Mouse (Mus musculus) neural tube, embryonic 12.5 days (tissue): ENCODE measurements around the gene Msmb. TPM values are rescaled to one million over a fixed set of nuclear protein-coding genes. Genes with fewer than 3 reads are reported as not detected.
"Not testable (repeated sequence)": the region's sequence is repeated elsewhere in the genome, so short reads cannot be mapped to it uniquely, and the experiment has no call there.

Experiments used
- ATAC-seq: fragments of 200-750 bp; cut with Nextera tagmentation; 2 replicates; pipeline ENCODE4 v1.8.0; 2017; ENCODE audit warnings: low read depth, mild to moderate bottlenecking, moderate TSS enrichment, moderate library complexity; ENCODE audit not compliant: low FRiP score
- H3K27ac ChIP-seq: fragments of 300-500 bp; sonication (generic); 2 replicates; pipeline ENCODE4 v1.5.1; 2016
- H3K27me3 ChIP-seq: fragments of 300-500 bp; sonication (generic); replicated peaks from 2 replicates; pipeline ENCODE4 v1.6.1; 2016; ENCODE audit warnings: mild to moderate bottlenecking
- H3K36me3 ChIP-seq: fragments of 300-500 bp; sonication (generic); 2 replicates; pipeline ENCODE4 v1.6.1; 2016; ENCODE audit warnings: mild to moderate bottlenecking
- H3K4me1 ChIP-seq: fragments of 300-500 bp; sonication (generic); 2 replicates; pipeline ENCODE4 v1.6.1; 2016
- H3K4me2 ChIP-seq: fragments of 300-500 bp; sonication (generic); replicated peaks from 2 replicates; pipeline ENCODE4 v1.6.1; 2016; ENCODE audit warnings: mild to moderate bottlenecking
- H3K4me3 ChIP-seq: fragments of 300-500 bp; sonication (generic); 2 replicates; pipeline ENCODE4 v1.5.1; 2016
- H3K9ac ChIP-seq: fragments of 300-500 bp; sonication (generic); 2 replicates; pipeline ENCODE4 v1.6.1; 2016; ENCODE audit warnings: mild to moderate bottlenecking
- H3K9me3 ChIP-seq: fragments of 300-500 bp; sonication (generic); 2 replicates; pipeline ENCODE4 v1.6.1; 2016; ENCODE audit warnings: mild to moderate bottlenecking
- WGBS: fragments of 180-500 bp; shearing (Covaris S2); methylation state at CpG from one replicate; pipeline ENCODE4 v1.1.7; 2016; 5-methylcytosine and 5-hydroxymethylcytosine counted together
- polyA plus RNA-seq: library from polyadenylated mRNA; unstranded; fragments of >200 nt; fragmentation: Nextera tagmentation; extraction: Ambion mirVana; gene quantifications from 2 replicates; pipeline ENCODE4 v1.2.1, GENCODE M21; 2016

Gene Msmb
- polyA plus RNA-seq: not detected in 2 replicates

DNA sequence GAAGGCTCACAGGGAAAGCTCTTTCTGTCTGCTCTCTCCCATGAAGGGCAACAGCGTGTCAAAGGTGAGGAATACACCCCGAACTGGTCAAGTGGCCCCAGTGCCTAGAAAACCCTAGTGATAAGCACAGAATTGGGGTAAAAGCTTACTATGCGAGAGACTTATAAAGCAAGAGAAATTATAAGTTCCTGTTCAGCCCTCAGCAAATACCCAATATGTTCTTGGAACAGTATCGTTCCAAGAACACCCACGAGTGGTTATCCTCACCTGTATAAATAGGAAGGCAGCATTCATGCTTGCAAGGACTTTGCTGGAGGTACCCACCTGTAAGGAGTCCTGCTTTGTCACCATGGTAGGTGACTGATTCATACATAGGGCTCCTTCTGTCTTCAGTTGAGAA is at the start of gene Msmb:
Msmb (plus strand) TSS at position 301 of the 400 bp plus-strand sequence.
- WGBS: 88% methylated on average over 5 of the region's 5 CpGs
- no peak within 1 kb of the TSS for H3K4me3 ChIP-seq

DNA sequence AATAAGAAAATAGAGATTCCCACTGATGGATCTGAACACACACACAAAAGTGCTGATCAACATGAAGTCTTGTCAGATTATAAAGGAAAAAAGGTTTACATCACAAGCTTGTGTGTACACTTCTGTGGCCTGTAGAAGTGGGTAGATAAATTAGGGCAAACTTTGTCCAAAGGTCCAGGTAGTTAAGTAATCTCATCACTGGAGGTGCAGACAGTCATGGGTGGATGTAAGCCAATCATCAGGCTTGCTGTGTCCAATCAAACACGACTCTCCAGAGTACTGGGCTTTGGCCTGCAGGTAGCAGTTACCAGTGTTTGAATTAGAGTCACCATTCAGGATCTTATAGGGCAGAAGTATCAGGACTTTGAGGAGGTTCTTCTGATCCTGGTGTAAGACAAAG is 48.8 kb upstream of the Msmb start:
- no peaks in the 10 kb centered on the region for H3K9me3 ChIP-seq
- H3K4me2 ChIP-seq: no peak overlapping the region
- H3K36me3 ChIP-seq: peaks cover 51% of the 10 kb centered on the region
- no peak overlapping the region for H3K4me3 ChIP-seq
- no peaks in the 10 kb centered on the region for H3K27me3 ChIP-seq
- H3K9ac ChIP-seq: no peak overlapping the region
- WGBS: 71% methylated on average over 1 of the region's 1 CpGs
- H3K27ac ChIP-seq: no peak overlapping the region
- H3K4me1 ChIP-seq: no peaks in the 10 kb centered on the region
- no peak for ATAC-seq

More for the DNA sequence above, at the start of gene Msmb:
- H3K4me1 ChIP-seq: no peaks in the 10 kb centered on the region
- no peaks in the 10 kb centered on the region for H3K27me3 ChIP-seq
- H3K4me2 ChIP-seq: no peak within 1 kb of the TSS
- no peak within 1 kb of the TSS for H3K27ac ChIP-seq
- no peaks in the 10 kb centered on the region for H3K9me3 ChIP-seq
- no peak within 1 kb of the TSS for H3K9ac ChIP-seq
- H3K36me3 ChIP-seq: no peaks in the 10 kb centered on the region
- no peak for ATAC-seq

DNA sequence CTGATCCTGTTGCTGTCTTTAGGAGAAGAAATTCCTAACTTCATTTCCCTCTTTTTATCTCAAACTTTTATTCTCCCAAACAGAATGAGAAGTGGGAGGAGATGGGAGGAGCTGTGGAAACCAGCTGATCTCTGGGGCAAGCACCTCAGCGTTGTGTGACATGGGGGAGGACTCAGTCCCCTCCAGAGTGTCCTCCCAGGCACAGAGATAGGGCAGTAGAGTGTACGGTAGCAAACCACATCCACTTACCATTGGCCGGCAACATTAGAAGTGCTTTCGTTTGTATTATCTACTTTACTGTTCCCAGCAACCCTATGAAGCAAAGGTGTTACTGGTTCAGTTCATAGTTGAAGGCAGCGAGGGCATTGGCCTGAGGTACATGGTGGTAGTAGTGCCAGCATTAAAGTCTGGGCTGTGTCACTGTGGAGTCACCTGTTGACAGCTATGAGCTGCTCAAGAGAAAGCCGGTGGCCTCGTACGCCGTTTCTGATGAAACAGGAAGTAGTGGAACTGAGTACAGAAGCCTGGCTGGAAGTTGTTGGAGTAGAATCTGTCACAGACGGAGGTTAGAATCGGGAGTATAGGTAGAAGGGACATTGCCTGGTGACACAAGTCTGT is 48.2 kb upstream of the Msmb start:
- peaks cover 56% of the 10 kb centered on the region for H3K36me3 ChIP-seq
- no peaks in the 10 kb centered on the region for H3K4me1 ChIP-seq
- H3K4me2 ChIP-seq: no peak overlapping the region
- no peak overlapping the region for H3K4me3 ChIP-seq
- H3K9ac ChIP-seq: no peak overlapping the region
- H3K9me3 ChIP-seq: no peaks in the 10 kb centered on the region
- 93% methylated on average over 11 of the region's 11 CpGs for WGBS
- H3K27me3 ChIP-seq: no peaks in the 10 kb centered on the region
- no peak for ATAC-seq
- no peak overlapping the region for H3K27ac ChIP-seq

DNA sequence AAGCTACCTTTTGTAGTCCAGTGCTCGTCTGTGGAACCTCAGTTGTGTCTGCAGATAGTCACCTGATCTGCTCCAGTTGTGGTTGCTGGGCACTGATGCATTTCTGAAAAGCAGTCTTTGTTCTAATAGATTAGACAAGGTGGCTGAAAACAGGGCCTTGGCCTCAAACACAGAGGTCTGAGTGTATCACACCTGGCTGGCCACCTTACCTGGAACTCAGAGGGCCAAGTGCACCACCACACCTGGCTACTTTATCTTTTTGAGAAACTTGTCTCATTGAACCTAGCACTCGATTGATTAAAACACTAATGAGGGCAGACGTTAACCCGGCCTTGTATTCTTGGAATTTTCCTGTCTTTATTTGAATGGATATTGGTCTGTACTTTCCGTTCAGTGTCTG is 46.2 kb upstream of the Msmb start:
- Histone ChIP-seq H3K9me3 (no peaks in the 10 kb centered on the region), H3K27ac (no peak overlapping the region), H3K4me3 (no peak overlapping the region), H3K27me3 (no peaks in the 10 kb centered on the region), H3K4me2 (no peak overlapping the region), H3K9ac (no peak overlapping the region), H3K36me3 (peaks cover 76% of the 10 kb centered on the region), H3K4me1 (no peaks in the 10 kb centered on the region)
- 89% methylated on average over 5 of the region's 5 CpGs for WGBS
- no peak for ATAC-seq

DNA sequence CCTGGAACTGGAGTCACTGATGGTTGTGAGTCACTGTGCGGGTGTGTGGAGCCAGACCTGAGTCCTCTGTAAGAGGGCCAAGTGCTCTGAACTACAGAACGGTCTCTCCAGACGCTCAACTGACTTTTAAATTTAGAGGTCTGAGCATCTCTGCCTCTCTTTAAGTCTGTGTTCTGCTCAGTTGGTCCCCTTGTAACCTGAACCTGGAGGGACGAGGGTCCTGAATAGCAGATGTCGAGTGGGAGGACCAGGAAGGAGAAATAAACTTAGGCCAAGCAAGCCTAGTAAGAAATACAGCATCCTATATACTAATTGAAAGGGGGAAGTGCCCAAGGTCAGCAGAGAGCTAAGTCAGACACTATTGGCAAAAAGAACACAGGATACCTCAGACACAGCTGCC is 45.1 kb upstream of the Msmb start:
- Histone ChIP-seq H3K4me1 (no peaks in the 10 kb centered on the region), H3K9ac (no peak overlapping the region), H3K4me3 (no peak overlapping the region), H3K4me2 (no peak overlapping the region), H3K27me3 (no peaks in the 10 kb centered on the region), H3K9me3 (no peaks in the 10 kb centered on the region), H3K36me3 (peaks cover 78% of the 10 kb centered on the region), H3K27ac (no peak overlapping the region)
- ATAC-seq: no peak
- WGBS: 90% methylated on average over 5 of the region's 5 CpGs

DNA sequence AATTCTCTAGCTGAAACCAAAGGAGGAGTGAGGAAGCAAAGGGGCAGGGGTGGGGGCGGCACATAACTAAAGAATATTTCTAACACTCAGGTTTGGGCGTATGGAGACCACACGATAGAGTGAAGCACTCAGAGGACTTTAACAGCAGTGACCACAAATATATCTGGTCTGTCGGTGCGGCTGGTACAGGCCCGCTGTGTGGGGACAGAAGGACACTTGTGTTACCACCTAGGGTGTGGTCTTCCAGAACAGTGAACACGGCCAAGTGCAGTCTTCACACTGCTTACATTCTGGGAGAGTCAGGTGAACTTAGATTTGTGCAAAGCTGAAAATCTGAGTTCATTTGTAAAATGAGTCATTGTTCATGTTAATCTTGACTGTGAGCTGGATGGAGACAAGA is 44.1 kb upstream of the Msmb start:
- 96% methylated on average over 7 of the region's 7 CpGs for WGBS
- no peak for ATAC-seq
- H3K27ac ChIP-seq: no peak overlapping the region
- peaks cover 75% of the 10 kb centered on the region for H3K36me3 ChIP-seq
- H3K9me3 ChIP-seq: no peaks in the 10 kb centered on the region
- H3K9ac ChIP-seq: no peak overlapping the region
- no peak overlapping the region for H3K4me2 ChIP-seq
- no peak overlapping the region for H3K4me3 ChIP-seq
- H3K27me3 ChIP-seq: no peaks in the 10 kb centered on the region
- no peaks in the 10 kb centered on the region for H3K4me1 ChIP-seq

DNA sequence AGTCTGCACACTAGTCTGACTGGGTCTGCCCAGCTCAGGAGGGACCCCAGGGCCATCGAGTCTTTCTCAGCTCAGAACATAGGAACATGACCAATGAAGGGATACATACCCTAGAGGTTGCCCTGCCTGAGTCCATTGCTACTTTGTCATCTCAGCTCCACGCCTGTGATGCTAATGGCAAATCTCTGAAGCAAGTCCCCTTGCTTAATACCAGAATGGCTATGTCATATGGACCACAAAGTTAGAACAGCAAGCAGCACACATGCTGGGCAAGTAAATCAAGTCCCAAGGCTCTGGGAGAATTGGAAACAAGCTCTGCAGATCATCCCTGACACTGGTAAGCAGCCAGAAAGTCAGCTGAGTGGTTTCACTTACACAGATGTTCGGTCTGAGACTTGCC is 42.9 kb upstream of the Msmb start:
- H3K4me1 ChIP-seq: no peaks in the 10 kb centered on the region
- no peak for ATAC-seq
- no peak overlapping the region for H3K4me3 ChIP-seq
- WGBS: 95% methylated on average over 3 of the region's 3 CpGs
- H3K36me3 ChIP-seq: peaks cover 66% of the 10 kb centered on the region
- H3K27ac ChIP-seq: no peak overlapping the region
- H3K4me2 ChIP-seq: no peak overlapping the region
- H3K27me3 ChIP-seq: no peaks in the 10 kb centered on the region
- H3K9me3 ChIP-seq: no peaks in the 10 kb centered on the region
- H3K9ac ChIP-seq: no peak overlapping the region

DNA sequence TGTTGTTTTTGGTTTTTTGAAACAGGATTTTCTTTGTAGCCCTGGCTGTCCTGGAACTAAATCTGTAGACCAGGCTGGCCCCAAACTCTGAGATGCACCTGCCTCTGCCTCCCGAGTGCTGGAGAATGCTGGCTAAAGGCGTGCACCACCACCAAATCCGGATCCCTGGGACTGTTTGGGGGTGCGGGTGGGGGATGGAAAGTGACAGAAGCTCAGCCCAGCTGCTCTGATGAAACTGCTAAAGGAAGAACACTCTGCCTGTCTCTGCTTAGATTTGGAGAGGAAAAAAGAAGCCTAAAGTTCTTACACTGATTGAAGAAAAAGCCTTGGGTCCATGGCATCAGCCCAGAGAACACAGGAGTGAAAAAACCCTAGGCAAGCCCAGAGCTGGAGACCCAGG is 38.3 kb upstream of the Msmb start:
- no peak overlapping the region for H3K4me3 ChIP-seq
- no peak for ATAC-seq
- no peak overlapping the region for H3K4me2 ChIP-seq
- H3K36me3 ChIP-seq: peaks cover 31% of the 10 kb centered on the region
- 86% methylated on average over 4 of the region's 4 CpGs for WGBS
- no peaks in the 10 kb centered on the region for H3K9me3 ChIP-seq
- no peak overlapping the region for H3K9ac ChIP-seq
- no peak overlapping the region for H3K27ac ChIP-seq
- no peaks in the 10 kb centered on the region for H3K27me3 ChIP-seq
- H3K4me1 ChIP-seq: no peaks in the 10 kb centered on the region

DNA sequence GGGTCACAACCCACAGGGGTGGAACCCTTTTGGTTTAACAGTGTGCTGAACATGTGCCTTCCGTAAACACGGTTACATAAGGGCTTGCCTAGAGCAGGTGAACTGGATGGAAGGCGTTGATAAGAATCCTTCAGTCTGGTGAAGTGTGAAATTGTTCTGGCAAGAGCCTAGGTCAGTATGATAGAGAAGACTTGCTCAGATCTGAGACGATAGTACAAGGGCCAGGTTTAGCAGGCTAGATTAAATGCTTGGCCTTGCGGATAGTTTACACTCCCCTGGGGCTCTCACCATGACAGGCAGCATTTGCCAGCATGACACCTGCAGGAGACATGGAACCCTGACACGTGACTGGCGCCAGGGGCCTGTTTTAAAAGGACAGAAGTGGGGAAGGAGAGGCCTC is 36.2 kb upstream of the Msmb start:
- Histone ChIP-seq H3K9ac (no peak overlapping the region), H3K9me3 (no peaks in the 10 kb centered on the region), H3K27ac (no peak overlapping the region), H3K4me2 (no peak overlapping the region), H3K36me3 (peaks cover 10% of the 10 kb centered on the region; the same call in 1 of the 2 replicates), H3K27me3 (no peaks in the 10 kb centered on the region), H3K4me3 (no peak overlapping the region), H3K4me1 (no peaks in the 10 kb centered on the region)
- ATAC-seq: no peak
- WGBS: 71% methylated on average over 7 of the region's 7 CpGs

DNA sequence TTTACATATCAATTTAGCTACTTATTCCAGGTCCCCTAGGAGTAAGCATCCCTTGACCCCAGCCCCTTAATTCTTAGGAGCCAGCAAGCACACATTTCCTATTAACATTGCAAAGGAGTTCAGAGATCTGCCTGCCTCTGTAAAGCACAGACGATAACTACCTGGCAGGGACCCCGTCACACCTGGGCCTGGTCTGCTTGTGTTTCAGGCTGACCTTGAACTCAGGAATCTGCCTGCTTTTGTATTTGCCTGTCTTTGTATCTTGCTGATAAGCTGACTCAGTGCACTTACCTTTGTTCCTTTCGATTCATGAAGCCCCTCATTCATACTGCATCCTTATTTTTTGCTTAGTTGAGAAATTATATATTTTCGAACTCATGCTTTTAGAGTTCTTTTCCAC is 34.9 kb upstream of the Msmb start:
- Histone ChIP-seq H3K9ac (no peak overlapping the region), H3K27ac (no peak overlapping the region), H3K4me2 (no peak overlapping the region), H3K4me3 (no peak overlapping the region), H3K9me3 (no peaks in the 10 kb centered on the region), H3K4me1 (no peaks in the 10 kb centered on the region), H3K27me3 (no peaks in the 10 kb centered on the region), H3K36me3 (peaks cover 7% of the 10 kb centered on the region; the same call in 1 of the 2 replicates)
- 95% methylated on average over 4 of the region's 4 CpGs for WGBS
- no peak for ATAC-seq

DNA sequence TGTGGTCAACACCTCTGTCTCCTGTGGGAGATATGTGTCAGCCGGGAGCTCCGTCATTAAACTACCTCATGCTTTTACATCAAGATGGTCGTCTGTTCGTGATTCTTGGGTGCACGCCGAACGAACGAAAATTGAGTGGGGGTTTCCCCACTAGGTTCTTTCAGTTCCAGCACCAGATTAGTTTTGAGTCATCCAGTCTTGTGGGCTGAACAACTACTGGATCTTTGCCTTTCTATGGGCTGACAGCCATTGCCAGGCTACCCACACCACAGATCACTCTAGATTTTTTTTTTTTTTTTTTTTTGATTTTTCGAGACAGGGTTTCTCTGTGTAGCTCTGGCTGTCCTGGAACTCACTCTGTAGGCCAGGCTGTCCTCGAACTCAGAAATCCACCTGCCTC is 29.7 kb upstream of the Msmb start:
- H3K36me3 ChIP-seq, ATAC-seq, H3K4me3 ChIP-seq, H3K9ac ChIP-seq, H3K27me3 ChIP-seq, H3K27ac ChIP-seq, H3K4me2 ChIP-seq, H3K4me1 ChIP-seq, H3K9me3 ChIP-seq: not testable (repeated sequence)
- 92% methylated on average over 10 of the region's 10 CpGs for WGBS

DNA sequence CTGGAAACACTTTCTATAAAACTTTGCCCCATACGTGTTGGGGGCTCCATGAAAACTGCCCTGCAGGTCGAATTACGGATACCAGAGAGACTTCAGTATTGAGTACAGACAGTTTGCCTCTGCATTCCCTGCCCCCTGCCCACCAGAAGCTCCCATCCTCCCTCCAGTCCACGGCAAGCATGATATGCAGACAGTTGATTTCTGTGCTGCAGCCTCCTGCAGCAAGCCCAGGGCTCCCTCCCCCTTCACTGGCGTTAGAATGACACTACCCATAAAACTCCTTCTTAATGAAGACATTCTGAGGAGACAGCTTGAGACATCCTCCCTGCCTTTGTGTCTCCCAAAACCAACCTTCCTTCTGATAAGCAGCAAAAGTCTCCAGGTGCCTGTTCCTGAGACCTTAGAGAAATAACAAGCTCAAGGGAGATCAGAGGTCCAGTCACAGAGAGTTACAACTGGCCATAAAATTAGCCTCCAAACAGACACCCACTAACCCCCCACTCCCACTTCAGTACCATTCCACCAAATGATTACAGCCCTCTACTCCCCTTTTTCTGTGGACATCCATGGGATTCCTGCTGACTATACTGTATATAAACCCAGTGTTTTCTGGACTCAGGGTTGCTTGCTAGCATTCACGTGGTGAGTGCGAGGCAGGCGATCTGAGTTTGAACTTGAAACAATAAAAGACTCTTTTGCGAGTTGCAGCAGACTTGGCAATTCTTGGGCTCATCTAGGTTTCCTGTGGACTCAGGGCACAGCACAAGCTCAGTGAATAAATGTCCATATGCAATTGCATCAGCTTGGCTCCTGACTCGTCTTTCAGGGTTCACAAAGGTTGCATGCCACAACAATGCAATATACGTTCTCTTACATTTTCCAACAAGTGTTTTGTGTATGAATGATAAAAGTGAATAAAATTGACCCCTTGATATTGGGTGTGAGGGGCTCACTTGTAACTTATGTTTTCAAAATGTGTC is 20.6 kb upstream of the Msmb start:
- no peak overlapping the region for H3K27ac ChIP-seq
- H3K4me3 ChIP-seq: no peak overlapping the region
- WGBS: 64% methylated on average over 11 of the region's 11 CpGs
- no peak overlapping the region for H3K9ac ChIP-seq
- no peaks in the 10 kb centered on the region for H3K27me3 ChIP-seq
- no peaks in the 10 kb centered on the region for H3K9me3 ChIP-seq
- no peak for ATAC-seq
- no peak overlapping the region for H3K4me2 ChIP-seq
- no peaks in the 10 kb centered on the region for H3K36me3 ChIP-seq
- no peaks in the 10 kb centered on the region for H3K4me1 ChIP-seq
